Mouse (Mus musculus) fat pad, adult 2 months (tissue): ENCODE results near the gene Gorasp1.

Source experiments
- DNase-seq: peaks from one replicate; pipeline ENCODE4 v3.0.0-alpha.2; 2011; ENCODE audit warnings: low read depth, low spot score; ENCODE audit errors: extremely low read depth

Gene Gorasp1

DNA sequence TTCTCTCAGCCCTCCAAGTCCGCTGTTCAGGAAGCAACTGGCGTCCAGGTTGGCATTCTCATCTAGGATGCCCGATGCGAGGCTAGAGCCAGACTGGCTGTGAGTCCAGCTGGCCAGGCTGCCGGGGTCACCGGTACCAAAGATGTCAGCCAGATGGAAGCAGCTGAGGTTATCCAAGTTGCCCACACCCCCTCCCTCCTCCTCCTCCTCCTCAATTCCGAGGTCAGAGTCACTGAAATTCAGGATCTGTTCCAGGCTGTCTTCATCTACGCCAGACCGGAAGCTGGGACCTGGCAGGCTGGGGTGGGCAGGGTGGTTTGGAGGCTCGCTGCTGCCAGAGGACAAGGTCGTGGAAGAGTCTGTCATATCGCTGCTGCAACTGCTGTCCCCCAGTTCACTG lies 35.2 kb upstream of the Gorasp1 start:
- DNase-seq: no peak

DNA sequence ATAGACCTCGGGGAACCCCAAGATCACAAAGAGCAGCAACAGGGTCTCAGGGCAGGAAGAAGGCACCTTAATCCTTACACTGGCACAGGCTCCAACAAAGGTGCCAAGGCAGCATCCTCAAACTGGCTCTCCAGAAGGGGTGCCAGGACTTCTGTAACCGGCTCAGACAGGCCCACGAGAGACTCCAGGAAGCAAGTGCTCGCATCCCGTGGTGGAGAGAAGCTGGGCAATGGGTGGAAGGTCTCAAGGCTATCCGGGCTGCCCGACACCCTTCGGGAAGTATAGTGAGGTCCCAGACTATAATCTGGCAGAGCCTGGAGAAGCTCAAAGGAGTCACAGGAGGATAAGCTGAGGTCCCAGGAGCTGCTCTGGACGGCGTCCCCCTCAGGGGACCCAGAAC lies 34.8 kb upstream of the Gorasp1 start:
- DNase-seq: no peak

DNA sequence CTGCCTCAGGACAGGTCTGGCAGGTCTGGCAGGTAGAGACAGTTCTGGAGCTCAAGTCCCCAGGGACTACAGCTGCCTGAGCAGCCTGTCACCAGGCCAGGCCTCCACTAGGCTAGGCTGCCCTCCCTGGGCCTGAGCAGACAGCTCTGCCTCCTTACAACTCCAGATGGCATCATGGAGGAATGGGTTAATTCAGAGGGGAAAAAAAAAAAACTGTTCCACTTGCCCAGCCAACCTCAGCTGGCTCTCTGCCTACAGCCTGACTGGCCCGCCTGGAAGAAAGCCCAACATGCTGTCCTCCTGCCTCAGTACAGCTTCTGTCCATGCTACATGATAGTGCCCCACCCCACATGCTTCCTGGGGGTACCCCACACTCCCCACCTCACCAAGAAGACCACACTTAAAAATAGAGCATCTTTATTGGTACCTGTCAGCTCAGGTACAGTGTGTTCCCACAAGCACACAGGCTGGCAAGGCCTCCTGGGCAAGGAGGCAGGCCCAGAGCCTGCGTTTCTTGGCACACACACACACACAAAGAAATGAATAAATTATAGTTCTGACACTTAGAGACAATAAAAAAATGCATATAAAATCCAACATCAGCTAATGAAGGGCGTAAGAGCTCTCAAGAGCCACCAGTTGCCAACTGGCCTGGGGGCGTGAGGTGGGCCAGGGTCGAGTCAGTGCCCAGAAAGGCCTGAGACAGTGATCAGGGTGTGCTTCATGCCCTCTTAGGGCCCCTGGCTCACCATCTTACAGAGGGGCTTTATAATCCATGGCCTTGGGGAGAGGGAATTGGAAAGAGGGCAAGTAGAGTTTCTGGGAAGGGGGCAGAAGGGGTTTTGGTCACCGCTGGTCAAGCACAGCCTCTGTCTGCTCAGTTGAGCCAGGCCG lies 33.6 kb upstream of the Gorasp1 start:
- no peak for DNase-seq

GRCm38 (mm10) chr9:119970221-119970620 lies 32.9 kb upstream of the Gorasp1 start:
- no peak for DNase-seq

- DNase-seq: no peak
These were observed 32.4 kb upstream of the Gorasp1 start for GRCm38 (mm10) chr9:119969811-119970210.

DNA sequence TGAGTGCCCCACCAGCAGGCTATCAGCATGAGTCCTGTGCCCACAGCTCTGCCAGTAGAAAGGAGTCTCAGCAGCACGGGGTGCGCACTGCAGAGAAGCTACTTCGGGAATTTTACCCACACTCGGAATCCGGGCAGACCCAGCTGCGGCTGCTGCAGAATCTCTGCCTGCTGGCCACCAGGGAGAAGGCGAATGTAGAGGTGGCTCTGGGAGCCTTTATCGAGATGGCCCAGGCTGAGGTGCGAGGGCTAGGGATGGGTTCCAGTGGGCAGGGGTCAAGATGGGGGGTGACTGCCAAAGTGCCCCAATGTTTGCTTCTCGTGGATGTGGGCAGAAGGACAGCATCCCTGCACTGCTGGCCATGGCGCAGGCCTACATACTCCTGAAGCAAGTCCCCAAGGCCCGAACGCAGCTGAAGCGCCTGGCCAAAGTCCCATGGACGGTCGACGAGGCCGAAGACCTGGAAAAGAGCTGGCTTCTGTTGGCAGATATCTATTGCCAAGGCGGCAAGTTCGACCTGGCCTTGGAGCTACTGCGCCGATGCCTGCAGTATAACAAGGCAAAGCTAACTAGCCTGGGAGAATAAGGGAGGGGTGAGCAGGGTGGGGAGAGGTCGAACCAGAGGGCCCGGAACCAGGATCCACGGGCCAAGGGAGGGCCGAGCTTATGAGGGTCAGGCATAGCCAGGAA lies 29.0 kb upstream of the Gorasp1 start:
- no peak for DNase-seq

DNA sequence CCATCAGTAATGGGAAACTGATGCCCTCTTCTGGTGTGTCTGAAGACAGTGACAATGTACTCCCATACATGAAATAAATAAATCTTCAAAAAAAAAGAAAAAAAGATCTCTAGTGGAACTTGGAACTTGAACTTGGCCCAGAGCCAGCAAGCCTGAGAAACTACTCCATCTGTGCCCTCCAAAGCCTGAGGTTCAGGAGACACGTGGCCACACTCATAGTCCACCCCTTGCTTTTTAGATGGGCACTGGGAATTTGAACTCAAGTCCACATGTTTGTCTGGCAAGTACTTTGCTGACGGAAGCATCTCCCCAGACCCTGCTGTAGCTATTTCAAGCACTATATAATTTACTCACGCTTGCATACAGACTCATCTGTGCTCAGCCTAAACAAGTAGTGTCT lies 27.8 kb upstream of the Gorasp1 start:
- DNase-seq: no peak

- no peak for DNase-seq
These were observed 26.8 kb upstream of the Gorasp1 start for GRCm38 (mm10) chr9:119964206-119964605.

- DNase-seq: no peak
These were observed 25.8 kb upstream of the Gorasp1 start for GRCm38 (mm10) chr9:119962987-119963667.

DNA sequence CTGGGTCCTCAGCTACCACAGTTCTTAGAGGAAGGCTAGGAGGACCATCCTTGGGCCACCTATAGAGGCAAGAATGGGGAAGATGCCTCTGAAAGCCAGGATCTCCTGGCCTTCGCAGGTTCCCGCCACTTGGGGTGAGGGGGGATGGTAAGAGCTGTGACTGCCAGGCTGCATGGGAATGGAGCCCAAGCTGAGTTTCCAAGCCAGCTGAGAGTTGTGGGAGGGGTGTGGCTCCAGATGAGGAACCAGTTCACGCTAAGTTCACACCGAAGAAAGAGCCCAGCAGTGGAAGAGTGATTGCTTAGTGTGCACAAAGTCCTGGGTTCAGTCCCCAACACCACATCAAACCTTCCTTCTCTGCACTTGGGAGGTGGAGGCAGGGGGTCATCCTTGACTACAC lies 24.9 kb upstream of the Gorasp1 start:
- DNase-seq: no peak

GRCm38 (mm10) chr9:119958835-119959234 lies 21.5 kb upstream of the Gorasp1 start:
- DNase-seq: no peak

DNA sequence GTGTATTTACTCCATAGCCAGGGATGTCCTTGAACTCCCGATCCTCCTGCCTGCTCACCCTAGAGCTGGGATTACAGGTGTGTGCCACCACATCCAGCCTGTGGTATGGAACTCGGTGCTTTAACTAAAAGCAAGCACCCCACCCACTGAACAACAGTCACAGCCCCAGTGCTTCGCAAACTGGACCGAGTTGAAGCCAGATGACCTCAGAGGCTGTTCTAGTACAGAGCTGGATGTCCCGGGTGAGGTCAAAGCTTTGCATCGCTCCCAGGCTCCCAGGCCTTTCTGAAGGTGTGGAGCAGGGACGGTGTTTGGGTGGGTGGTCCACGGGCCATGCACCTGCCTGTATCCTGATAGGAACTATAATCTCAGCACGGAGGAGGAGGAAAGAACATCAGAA lies 14.0 kb upstream of the Gorasp1 start:
- DNase-seq: no peak

DNA sequence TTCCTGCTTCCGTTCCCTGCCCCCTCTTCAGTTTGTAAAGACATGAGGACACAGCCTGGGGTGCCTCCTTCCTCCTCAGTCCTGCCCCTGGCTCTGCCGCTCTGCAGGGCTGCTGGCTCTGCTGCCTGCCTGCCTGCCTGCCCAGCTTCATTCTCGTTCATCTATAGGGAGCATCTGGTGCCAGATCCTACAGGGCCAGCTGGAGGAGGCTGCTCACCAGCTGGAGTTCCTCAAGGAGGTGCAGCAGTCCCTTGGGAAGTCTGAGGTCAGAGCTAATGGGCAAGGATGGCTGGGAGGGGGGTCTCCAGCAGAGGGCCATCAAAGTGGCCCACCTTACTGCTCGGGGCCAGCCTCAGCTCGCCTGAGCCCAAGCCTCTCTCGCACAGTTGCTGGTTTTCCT lies 13.1 kb upstream of the Gorasp1 start:
- no peak for DNase-seq

- no peak for DNase-seq
These were observed 11.4 kb upstream of the Gorasp1 start for GRCm38 (mm10) chr9:119948804-119949203.

DNA sequence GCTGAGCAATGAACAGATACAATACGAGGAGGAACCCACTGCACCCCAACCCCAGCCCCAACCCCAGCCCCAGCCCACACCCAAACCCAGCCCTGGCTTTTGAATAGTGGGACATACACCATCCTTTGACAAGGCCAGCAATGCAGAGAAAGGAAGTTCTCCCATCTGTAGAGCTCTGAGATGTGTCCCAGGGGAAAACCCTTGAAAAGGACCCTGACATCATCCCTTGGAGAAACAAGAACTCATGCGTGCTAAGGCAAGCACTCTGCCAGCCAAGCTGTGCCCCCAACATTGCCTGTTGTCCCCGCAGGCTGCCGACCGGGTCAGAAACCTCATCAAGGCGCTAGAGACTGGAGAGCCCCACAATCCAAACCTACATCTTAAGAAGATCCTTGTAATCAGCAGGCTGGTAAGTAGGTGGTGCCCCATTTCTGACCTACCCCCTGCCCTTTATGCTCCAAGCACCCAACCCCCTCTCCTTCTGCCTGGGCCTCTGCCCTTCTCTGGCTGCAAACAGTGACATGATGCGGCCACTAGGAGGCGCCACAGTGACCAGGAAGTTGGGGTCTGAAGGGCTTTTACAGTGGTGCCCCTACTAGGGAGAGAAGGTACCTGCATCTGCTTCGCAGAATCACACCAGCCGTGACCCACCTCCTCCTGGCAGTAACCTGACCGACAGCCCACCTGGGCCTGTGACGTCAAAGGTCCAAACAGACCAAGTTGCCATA lies 8.0 kb upstream of the Gorasp1 start:
- no peak for DNase-seq

GRCm38 (mm10) chr9:119943326-119943725 lies 6.0 kb upstream of the Gorasp1 start:
- DNase-seq: no peak

GRCm38 (mm10) chr9:119941861-119942260 lies 4.5 kb upstream of the Gorasp1 start:
- DNase-seq: no peak

GRCm38 (mm10) chr9:119941407-119941806 lies 4.0 kb upstream of the Gorasp1 start:
- no peak for DNase-seq

GRCm38 (mm10) chr9:119939646-119940045 lies 2.3 kb upstream of the Gorasp1 start:
- DNase-seq: no peak

DNA sequence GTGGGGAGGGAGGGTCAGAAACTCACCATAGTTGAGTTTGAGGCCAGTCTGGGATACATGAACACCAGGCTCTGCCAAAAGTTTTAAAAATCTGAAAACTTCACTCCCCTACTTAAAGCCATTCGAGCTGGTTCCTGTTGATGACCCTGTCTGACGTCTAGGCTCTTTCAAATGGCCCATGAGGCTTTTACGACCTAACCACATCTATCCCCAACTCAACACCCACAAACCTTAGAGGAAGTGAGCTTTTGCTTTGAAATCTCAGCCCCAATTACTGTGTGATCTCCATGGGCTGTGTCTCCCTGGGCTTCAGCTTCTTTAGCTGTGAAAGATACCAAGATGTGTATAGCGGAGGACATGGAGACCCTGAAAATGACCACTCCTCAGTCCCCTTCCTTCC lies 1.1 kb upstream of the Gorasp1 start:
- DNase-seq: no peak

DNA sequence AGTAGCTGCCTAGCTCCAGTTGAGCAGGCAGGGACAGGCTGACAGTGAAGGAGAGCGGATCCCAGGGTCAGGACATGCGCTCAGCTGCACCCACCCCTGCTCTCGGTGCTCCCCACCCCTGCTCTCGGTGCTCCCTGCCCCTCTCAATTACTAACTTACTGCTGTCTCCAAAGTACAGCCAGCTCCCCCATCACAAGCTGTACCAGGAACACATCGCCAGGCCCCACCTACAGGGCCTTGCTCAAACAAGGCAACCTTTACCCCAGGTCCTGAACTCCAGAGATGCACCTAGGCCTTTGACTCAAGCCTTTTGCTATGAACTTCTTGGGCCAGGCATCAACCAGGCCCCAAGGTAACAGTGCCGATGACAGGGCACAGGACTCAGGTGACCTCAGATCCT lies 3.7 kb downstream of the Gorasp1 start:
- DNase-seq: no peak
